Mouse (Mus musculus): ENCODE measurements at regions not wholly inside any gene's neighbourhood (a gene's known extent, or its start where the extent isn't known, plus 50 kb on each side); places are given as distances from the start of the nearest gene placed in this dataset.

DNA sequence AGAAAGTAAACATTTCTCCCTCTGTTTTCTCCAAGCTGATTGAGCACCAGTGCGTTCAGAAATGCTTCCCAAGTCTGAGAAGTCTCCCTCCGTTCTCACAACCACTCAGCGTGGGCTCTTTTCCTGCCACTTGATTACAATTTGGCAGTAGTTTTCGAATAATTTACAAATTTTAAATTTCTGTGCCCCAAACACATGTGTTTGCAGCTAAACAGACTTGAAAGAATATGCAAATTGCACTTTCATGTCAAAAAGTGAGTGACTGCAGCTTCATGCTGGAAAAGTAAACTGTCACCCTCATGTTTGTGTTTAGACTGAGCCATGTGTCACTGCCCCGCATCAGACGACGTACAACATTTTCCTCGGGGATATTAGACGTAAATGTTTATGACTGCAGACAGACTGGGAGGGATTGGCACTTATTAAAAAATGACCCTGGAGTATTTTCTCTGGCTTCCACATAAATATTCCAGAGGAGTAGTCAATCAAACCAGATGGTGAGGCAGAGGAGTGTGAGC lies 70.6 kb upstream of the Six2 start:
- DNase-seq = no peak

DNA sequence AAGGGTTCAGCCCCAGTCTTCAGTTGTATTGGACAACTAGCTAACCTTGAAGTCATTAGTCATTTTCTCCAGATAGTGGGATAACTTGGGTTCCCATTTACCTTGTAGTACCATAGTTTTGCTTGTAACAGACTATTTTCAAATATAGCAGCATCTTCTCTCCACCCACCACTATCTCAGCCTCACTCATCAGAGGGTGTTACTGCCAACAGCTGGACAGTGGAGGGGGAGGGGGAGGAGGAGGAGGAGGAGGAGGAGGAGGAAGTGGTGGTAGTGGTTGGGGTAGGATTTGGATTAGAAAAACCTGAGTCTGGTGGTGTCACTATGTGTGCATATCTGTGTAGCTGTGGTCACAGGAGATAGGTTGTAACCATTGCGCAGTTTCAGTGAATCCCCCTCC lies 69.6 kb upstream of the Six2 start:
- DNase-seq = no peak

DNA sequence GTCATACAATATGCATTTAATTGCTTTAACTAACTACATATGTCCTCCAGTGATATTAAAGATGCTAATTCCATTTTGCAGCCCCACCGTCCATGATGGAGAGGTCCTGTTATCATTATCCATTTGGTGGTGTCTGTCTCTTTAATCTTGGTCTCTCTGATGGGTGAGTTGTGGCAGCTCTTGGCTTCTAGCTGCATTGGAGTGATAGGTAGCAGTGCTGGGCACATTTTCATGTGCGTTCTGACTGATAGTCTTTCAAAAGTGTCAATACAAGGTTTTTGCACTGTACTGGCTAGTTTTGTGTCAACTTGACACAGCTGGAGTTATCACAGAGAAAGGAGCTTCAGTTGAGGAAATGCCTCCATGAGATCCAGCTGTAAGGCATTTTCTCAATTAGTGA lies 67.5 kb upstream of the Six2 start:
- DNase-seq = no peak

DNA sequence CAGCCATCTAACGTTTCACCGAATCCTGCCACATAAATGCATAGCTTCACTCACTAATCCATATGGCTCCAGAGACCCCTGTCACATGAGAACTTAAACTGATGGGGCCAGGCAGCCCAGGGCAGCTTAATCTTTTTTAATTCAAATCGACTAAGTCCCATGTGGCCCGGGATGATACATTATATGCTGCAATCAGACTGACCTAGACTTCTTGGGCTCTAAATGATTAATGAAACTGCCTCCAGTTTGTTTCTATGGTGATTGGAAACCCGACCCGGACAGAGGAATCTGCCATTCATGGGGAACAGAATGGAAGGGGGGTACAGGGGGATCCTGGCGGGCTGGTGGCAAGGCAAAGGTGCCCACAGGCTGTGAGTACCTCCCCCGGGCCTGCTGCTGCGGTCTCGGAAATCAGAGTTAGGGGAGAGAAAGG lies 60.6 kb upstream of the Six2 start:
- peak in 1 of 2 experiments; percentile 3 for DNase-seq

DNA sequence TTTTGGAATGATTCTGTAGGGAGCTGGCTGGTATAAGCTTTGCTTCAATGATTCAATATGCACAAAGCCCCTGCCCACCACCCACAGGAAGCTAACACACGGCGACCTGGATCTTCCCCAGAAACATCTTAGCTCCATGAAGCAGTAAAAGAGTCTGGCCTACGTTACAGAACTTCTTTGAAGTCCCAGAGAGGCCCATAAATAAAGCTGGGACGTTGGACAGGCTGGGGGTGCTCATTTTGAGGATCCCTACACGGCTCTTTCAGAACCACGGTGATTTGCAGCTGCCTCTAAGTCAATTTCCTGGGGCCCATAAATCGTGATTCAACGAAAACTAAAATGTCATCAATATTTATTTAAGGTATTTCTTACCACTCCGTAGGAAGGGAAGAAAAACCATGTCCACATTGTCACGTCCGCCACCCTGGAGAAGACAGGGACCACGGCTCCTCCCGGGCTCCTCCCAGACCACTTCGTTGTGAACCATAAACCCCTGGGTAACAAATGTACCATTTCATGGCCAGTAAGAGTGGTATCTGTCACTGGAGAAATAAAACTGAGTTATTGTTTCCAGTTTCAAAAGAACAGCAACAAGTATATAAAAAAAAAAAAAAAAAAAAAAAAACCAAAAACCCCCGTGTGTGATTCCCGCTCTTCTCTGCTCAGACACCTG lies 60.0 kb upstream of the Six2 start:
- DNase-seq = no peak

All from layer of hippocampus, postnatal 36 days (tissue).